Mouse (Mus musculus) G1E (cell line): ENCODE data around the gene Lrrc61. TPM values are rescaled to one million over a fixed set of nuclear protein-coding genes. Genes with fewer than 3 reads are reported as not detected.

Experiments
- ATAC-seq: 2 replicates; pipeline ENCODE4 v1.8.0; 2016; ENCODE audit warnings: mild to moderate bottlenecking; ENCODE audit not compliant: insufficient number of reproducible peaks, poor library complexity, low FRiP score, severe bottlenecking; ENCODE audit errors: extremely low read depth
- DNase-seq: peaks from one replicate; pipeline ENCODE4 v3.0.0; 2012; ENCODE audit warnings: low spot score
- H3K27me3 ChIP-seq: 2 replicates; pipeline ENCODE4 v1.6.1; 2012; ENCODE audit warnings: mild to moderate bottlenecking, low read length, inconsistent platforms; ENCODE audit not compliant: insufficient read depth
- H3K36me3 ChIP-seq: replicated peaks from 2 replicates; pipeline ENCODE3; 2012; ENCODE audit warnings: mild to moderate bottlenecking, inconsistent platforms
- H3K4me1 ChIP-seq: 2 replicates; pipeline ENCODE4 v1.6.1; 2012; ENCODE audit warnings: low read depth, low read length, inconsistent platforms, mixed read lengths; ENCODE audit not compliant: insufficient read depth
- H3K4me3 ChIP-seq: 2 replicates; pipeline ENCODE4 v1.5.1; 2012; ENCODE audit warnings: low read depth, mild to moderate bottlenecking, inconsistent platforms, low read length, moderate library complexity, mixed read lengths
- H3K9me3 ChIP-seq: replicated peaks from 2 replicates; pipeline ENCODE4 v1.6.1; 2012; ENCODE audit warnings: inconsistent platforms
- CTCF ChIP-seq: IDR thresholded peaks from 2 replicates; pipeline ENCODE4 v1.5.1; 2012; ENCODE audit warnings: low read depth, low read length, inconsistent platforms, mixed read lengths
- GATA1 ChIP-seq: IDR thresholded peaks from 2 replicates; pipeline ENCODE4 v1.6.1; 2012; ENCODE audit warnings: borderline replicate concordance, low read length, inconsistent platforms, mixed read lengths
- GATA2 ChIP-seq: IDR thresholded peaks from 2 replicates; pipeline ENCODE4 v1.6.1; 2012; ENCODE audit warnings: low read depth, low read length, inconsistent platforms, borderline replicate concordance
- POLR2AphosphoS5 ChIP-seq: IDR thresholded peaks from 2 replicates; pipeline ENCODE4 v1.6.1; 2012; ENCODE audit warnings: low read depth, low read length, inconsistent platforms; ENCODE audit not compliant: insufficient replicate concordance
- TAL1 ChIP-seq: conservative IDR thresholded peaks from 2 replicates; pipeline ENCODE4 v1.6.1; 2012; ENCODE audit warnings: low read depth, low read length, inconsistent platforms, mixed read lengths
- polyA plus RNA-seq: library from polyadenylated mRNA; stranded (reverse); fragments of >175 nt; gene quantifications from 2 replicates; pipeline ENCODE4 v1.2.3, GENCODE M21; 2012
- total RNA-seq, 2 experiments: library from RNA; stranded (forward) in 1 of 2; stranded (reverse) in 1 of 2; fragments of 200-1000 nt in 1 of 2; fragments of >200 nt in 1 of 2; fragmentation: Nextera tagmentation in 1 of 2; gene quantifications; 2 replicates each; pipeline ENCODE4 v1.2.3; 2014 to 2017

Gene Lrrc61
- total and polyA plus RNA-seq, 3 experiments: 0.05 TPM; not detected in 2

- H3K4me1 ChIP-seq: no peaks in the 10 kb centered on the region
- no peaks in the 10 kb centered on the region for H3K9me3 ChIP-seq
- ATAC-seq (no peak), DNase-seq (peak; percentile 6)
- H3K36me3 ChIP-seq: no peaks in the 10 kb centered on the region
- H3K27me3 ChIP-seq: peaks cover 6% of the 10 kb centered on the region; the same call in 1 of the 2 replicates
- H3K4me3 ChIP-seq: no peak overlapping the region
- TF ChIP-seq GATA2: no peak
- no peak for TF ChIP-seq GATA1
- no peak for TF ChIP-seq TAL1
- peak; percentile 43 for TF ChIP-seq CTCF
- TF ChIP-seq POLR2AphosphoS5: no peak
Observed at GRCm38 (mm10) chr6:48538841-48539737, 15.5 kb upstream of the Lrrc61 start.

- no peaks in the 10 kb centered on the region for H3K9me3 ChIP-seq
- TF ChIP-seq GATA2 (no peak), GATA1 (no peak), CTCF (no peak), TAL1 (no peak), POLR2AphosphoS5 (no peak)
- H3K4me1 ChIP-seq: no peaks in the 10 kb centered on the region
- no peak for ATAC-seq
- no peak for DNase-seq
- no peak overlapping the region for H3K4me3 ChIP-seq
- no peaks in the 10 kb centered on the region for H3K36me3 ChIP-seq
- peaks cover 5% of the 10 kb centered on the region; the same call in 1 of the 2 replicates for H3K27me3 ChIP-seq
Observed at GRCm38 (mm10) chr6:48539860-48540259, 14.7 kb upstream of the Lrrc61 start.

- Histone ChIP-seq H3K4me1 (no peaks in the 10 kb centered on the region), H3K36me3 (no peaks in the 10 kb centered on the region), H3K4me3 (no peak overlapping the region), H3K9me3 (no peaks in the 10 kb centered on the region), H3K27me3 (peaks cover 3% of the 10 kb centered on the region; the same call in 1 of the 2 replicates)
- DNase-seq (no peak), ATAC-seq (no peak)
- no peak for TF ChIP-seq GATA2
- no peak for TF ChIP-seq POLR2AphosphoS5
- no peak for TF ChIP-seq TAL1
- no peak for TF ChIP-seq GATA1
- TF ChIP-seq CTCF: no peak
Observed at GRCm38 (mm10) chr6:48540721-48541120, 13.9 kb upstream of the Lrrc61 start.

- Histone ChIP-seq H3K27me3 (peaks cover 3% of the 10 kb centered on the region; the same call in 1 of the 2 replicates), H3K4me3 (no peak overlapping the region), H3K9me3 (no peaks in the 10 kb centered on the region), H3K4me1 (no peaks in the 10 kb centered on the region), H3K36me3 (no peaks in the 10 kb centered on the region)
- TF ChIP-seq TAL1 (no peak), GATA1 (no peak), CTCF (no peak), POLR2AphosphoS5 (no peak), GATA2 (no peak)
- ATAC-seq (no peak), DNase-seq (no peak)
Observed at GRCm38 (mm10) chr6:48541560-48542450, 12.8 kb upstream of the Lrrc61 start.

GRCm38 (mm10) chr6:48542631-48543030 is 12.0 kb upstream of the Lrrc61 start:
- Histone ChIP-seq H3K4me3 (no peak overlapping the region), H3K27me3 (peaks cover under 1% of the 10 kb centered on the region; the same call in 1 of the 2 replicates), H3K36me3 (no peaks in the 10 kb centered on the region), H3K4me1 (no peaks in the 10 kb centered on the region), H3K9me3 (no peaks in the 10 kb centered on the region)
- no peak for TF ChIP-seq GATA1
- TF ChIP-seq TAL1: no peak
- no peak for TF ChIP-seq POLR2AphosphoS5
- TF ChIP-seq CTCF: no peak
- no peak for TF ChIP-seq GATA2
- DNase-seq (no peak), ATAC-seq (no peak)

GRCm38 (mm10) chr6:48545251-48545650 is 9.3 kb upstream of the Lrrc61 start:
- ATAC-seq (no peak), DNase-seq (no peak)
- H3K36me3 ChIP-seq: no peaks in the 10 kb centered on the region
- no peaks in the 10 kb centered on the region for H3K9me3 ChIP-seq
- no peak overlapping the region for H3K4me3 ChIP-seq
- no peaks in the 10 kb centered on the region for H3K4me1 ChIP-seq
- TF ChIP-seq GATA2 (no peak), GATA1 (no peak), POLR2AphosphoS5 (no peak), TAL1 (no peak), CTCF (no peak)
- H3K27me3 ChIP-seq: no peaks in the 10 kb centered on the region
